Mouse (Mus musculus) CH12.LX (cell line): Measurements from ENCODE around the gene Kcnip4.

Experiments
- CHD2 ChIP-seq: IDR thresholded peaks from 2 replicates; pipeline ENCODE4 v1.6.1; 2011; ENCODE audit warnings: low read length, improper control_type of control experiment
- CTCF ChIP-seq, 2 experiments: IDR thresholded peaks in 1 of 2; conservative IDR thresholded peaks in 1 of 2; 2 replicates each; pipeline ENCODE4 v1.5.1; 2011 to 2012; ENCODE audit warnings: low read depth in 2 of 2, low read length in 2 of 2, improper control_type of control experiment in 1 of 2, inconsistent platforms in 1 of 2, mild to moderate bottlenecking in 1 of 2, moderate library complexity in 1 of 2
- E2F4 ChIP-seq: IDR thresholded peaks from 2 replicates; pipeline ENCODE4 v1.6.1; 2011; ENCODE audit warnings: low read depth, low read length, improper control_type of control experiment; ENCODE audit not compliant: insufficient replicate concordance
- ELF1 ChIP-seq: IDR thresholded peaks from 2 replicates; pipeline ENCODE4 v1.6.1; 2014; ENCODE audit warnings: low read depth, mild to moderate bottlenecking, inconsistent platforms, low read length, improper control_type of control experiment
- MAFK ChIP-seq: IDR thresholded peaks from 2 replicates; pipeline ENCODE4 v1.6.1; 2011; ENCODE audit warnings: low read length, improper control_type of control experiment; ENCODE audit not compliant: insufficient replicate concordance
- MAX ChIP-seq: IDR thresholded peaks from 2 replicates; pipeline ENCODE4 v1.6.1; 2011; ENCODE audit warnings: low read length, improper control_type of control experiment
- MAZ ChIP-seq: IDR thresholded peaks from 2 replicates; pipeline ENCODE4 v1.6.1; 2012; ENCODE audit warnings: low read depth, mild to moderate bottlenecking, inconsistent platforms, low read length, improper control_type of control experiment, moderate library complexity
- SIN3A ChIP-seq: IDR thresholded peaks from 2 replicates; pipeline ENCODE4 v1.6.1; 2012; ENCODE audit warnings: low read length, improper control_type of control experiment, inconsistent platforms
- USF2 ChIP-seq: conservative IDR thresholded peaks from 2 replicates; pipeline ENCODE4 v1.6.1; 2011; ENCODE audit warnings: low read depth, low read length, improper control_type of control experiment

GRCm38 (mm10) chr5:48349309-48349708, 1175.4 kb downstream of the Kcnip4 start:
- no peak for TF ChIP-seq CHD2
- no peak for TF ChIP-seq MAFK
- no peak for TF ChIP-seq USF2
- no peak for TF ChIP-seq MAX
- no peak for TF ChIP-seq E2F4
- no peak for TF ChIP-seq CTCF (conservative IDR thresholded peaks at IDR 0.05 in 1 of 2, IDR thresholded peaks at IDR 0.05 in 1 of 2; ENCODE audit: low read depth in 2 of 2, low read length in 2 of 2)
- no peak for TF ChIP-seq MAZ
- no peak for TF ChIP-seq SIN3A
- TF ChIP-seq ELF1, result no peak
